Mouse (Mus musculus): ENCODE results near the gene Prdm5.

Gene Prdm5

DNA sequence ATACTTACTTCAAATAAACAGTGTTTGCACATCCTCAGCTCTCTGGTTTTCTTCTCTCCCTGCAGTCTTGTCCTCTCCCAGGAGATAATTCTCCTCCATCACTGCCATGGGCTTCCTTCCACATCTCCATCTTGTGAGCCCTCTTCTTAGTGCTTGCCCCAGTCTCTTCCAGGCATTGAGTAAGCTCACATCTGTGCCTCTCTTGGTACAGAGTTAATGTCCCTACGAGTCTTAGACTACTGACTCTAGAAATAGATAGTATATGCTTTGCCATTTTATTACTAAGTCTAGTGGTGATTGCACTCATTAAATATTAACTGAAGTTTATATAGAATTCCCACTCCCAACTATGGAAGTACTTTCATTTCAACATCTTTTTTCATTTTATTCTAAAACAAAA is 154.0 kb downstream of the Prdm5 start:
- no peak for DNase-seq (ENCODE audit: low read depth, low spot score)

GRCm38 (mm10) chr6:65933177-65933576 is 154.4 kb downstream of the Prdm5 start:
- DNase-seq (ENCODE audit: low read depth, low spot score) = no peak

DNA sequence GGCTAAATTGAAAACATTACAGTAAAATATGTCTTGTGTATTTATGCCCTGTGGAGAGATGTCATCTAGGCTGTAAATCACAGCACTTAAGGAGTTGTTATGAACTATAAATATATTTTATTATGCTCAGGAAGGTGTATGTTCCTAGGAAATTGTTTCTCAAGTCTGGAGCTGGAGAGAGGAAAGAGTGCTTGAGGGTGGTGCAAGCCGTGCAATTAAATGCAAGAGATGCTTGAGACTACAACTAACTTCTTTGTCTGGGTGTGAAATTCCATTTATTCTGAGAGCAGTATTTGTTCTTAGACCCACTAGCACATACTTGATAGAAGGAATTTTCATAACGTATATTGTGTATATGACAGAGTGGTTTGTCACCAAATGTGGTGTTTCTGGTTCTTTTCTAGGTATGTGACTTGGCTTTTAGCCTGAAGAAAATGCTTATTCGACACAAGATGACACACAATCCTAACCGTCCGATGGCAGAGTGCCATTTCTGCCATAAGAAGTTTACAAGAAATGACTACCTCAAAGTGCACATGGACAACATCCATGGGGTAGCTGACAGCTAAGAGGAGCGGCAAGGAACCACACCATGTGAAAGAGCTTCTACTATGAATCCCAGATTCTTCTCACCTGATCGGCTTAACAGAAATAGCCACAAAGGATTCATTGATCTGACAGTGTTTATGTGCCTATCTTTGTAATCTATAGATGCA is 156.9 kb downstream of the Prdm5 start:
- no peak for DNase-seq (ENCODE audit: low read depth, low spot score)

GRCm38 (mm10) chr6:65950492-65950891 is 171.7 kb downstream of the Prdm5 start:
- DNase-seq (ENCODE audit: low read depth, low spot score) = no peak

DNA sequence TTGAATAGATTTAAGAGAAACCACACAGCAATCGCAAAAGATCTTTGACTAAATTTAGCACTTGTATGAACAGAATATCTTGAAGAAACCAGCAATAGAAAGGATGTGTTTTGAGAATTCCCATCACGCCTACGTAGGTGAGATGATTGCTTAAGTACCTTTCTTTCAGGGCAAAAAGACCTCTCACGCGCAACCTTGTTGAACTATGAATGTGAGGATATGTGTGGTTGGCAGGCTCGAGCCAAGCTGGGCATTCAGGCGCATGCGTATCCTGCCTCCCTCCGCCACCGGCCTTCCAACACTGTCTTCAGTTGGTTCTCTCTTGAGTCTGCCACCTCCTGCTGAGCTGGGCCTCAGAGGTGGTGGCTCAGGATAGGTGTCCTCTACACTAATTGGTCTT is 173.5 kb downstream of the Prdm5 start, which contains the start of gene 4930544G11Rik:
Gene 4930544G11Rik, plus strand, starts transcription at position 301 of the 400 bp plus-strand sequence.
- DNase-seq (ENCODE audit: low read depth, low spot score) = no peak

DNA sequence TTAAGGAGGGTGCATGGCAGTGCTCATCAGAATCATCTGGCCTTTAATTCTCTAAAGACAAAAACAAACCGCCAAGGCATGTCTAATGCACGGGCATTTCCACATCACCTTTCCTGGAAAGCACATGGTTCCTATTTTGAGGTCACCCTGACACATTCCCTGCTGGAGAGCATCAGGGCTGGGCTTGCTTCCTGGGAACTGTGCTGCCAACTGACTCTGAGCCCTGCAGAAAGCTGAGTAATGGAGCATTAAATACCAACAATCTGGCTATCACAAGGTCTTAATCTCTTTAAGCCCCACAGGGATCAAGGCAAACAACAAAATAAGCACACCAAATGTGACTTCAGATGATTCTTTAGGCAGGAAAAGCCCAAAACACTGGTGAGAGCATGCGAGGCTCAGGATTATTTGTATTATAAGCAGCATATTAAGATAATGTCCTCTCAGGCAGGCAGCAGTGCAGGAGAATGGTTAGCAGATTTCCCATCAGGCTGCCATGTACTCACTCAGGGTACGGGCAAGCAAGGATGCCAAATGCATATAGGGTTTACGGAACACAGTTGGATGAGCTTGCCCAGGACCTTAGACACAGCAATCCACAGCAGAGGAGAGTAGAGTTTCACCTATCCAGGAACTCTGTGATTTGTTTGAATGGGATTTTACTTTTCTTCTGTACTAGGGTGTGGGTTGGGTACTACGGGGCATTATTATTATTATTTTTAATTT is 190.8 kb downstream of the Prdm5 start:
- DNase-seq (ENCODE audit: low read depth, low spot score) = no peak

GRCm38 (mm10) chr6:65970410-65970809 is 191.6 kb downstream of the Prdm5 start:
- DNase-seq (ENCODE audit: low read depth, low spot score) = peak; percentile 11
